Mouse (Mus musculus) lung, postnatal 0 days (tissue): ENCODE data around the gene Ikzf4.

Source experiments
- CTCF ChIP-seq: IDR thresholded peaks from 2 replicates; pipeline ENCODE4 v1.5.1; 2016; ENCODE audit warnings: antibody characterized with exemption, mild to moderate bottlenecking
- EP300 ChIP-seq: IDR thresholded peaks from 2 replicates; pipeline ENCODE4 v1.6.1; 2016; ENCODE audit warnings: antibody characterized with exemption, mild to moderate bottlenecking, control low read depth

DNA sequence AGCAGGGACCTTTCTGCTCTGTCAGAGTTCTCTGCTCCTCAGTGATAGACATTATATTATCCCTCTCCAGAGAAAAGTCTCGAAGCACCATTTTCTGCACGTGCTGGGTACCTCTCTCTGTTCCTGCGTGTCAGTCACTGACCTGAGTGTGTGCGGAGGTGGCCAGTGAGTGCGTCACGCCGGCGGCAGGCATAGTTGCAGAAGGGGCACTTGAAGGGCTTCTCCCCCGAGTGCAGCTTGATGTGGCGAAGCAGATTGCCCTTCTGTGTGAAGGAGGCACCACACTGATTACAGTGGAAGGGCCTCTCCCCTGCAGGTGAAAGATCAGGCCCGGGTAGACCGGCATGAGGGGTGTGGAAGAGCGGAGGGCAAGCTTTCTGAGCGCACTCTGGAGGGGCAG lies 5.8 kb downstream of the Ikzf4 start:
- TF ChIP-seq CTCF (no peak), EP300 (no peak)
